20 mouse cellular contexts compared by ENCODE assay signal in genomic region chr2:80567411-80567810, GRCm38 (mm10). TPM values are rescaled to one million over a fixed set of nuclear protein-coding genes. Genes with fewer than 3 reads are reported as not detected.
A peak's percentile ranks its signal among the peaks of the same experiment; 100 is the strongest.
DNase-seq lines count a peak whose midpoint lies in the region; TF ChIP-seq lines count a peak whose summit lies in the region.
"Had no signal": no experiment of that assay in that cellular context is flagged by ENCODE, and none has a peak within 500 bp of the region (broad histone marks: within the 10 kb centered on the region; RNA-seq: fewer than 3 reads in every experiment).

No protein-coding gene starts in this region.

- no peak overlapping the region for H3K4me3 ChIP-seq in cerebellum, adult 2 months (replicated peaks; ENCODE audit: insufficient read depth, low read depth, low read length)
- H3K4me3 ChIP-seq: embryonic facial prominence, embryonic 15.5 days; erythroblast, embryonic 14.5 days; forebrain, embryonic 10.5 days; heart, adult 2 months; heart, embryonic 12.5 days; hindbrain, embryonic 10.5 days; intestine, embryonic 15.5 days had no signal

- H3K27ac ChIP-seq in cerebellum, adult 2 months (ENCODE audit: insufficient read depth, low read length), result no peak overlapping the region
- H3K27ac ChIP-seq: embryonic facial prominence, embryonic 15.5 days; forebrain, embryonic 10.5 days; heart, adult 2 months; hindbrain, embryonic 10.5 days; hindbrain, embryonic 14.5 days; intestine, embryonic 15.5 days had no signal

- no peaks in the 10 kb centered on the region for H3K27me3 ChIP-seq in cerebellum, adult 2 months (ENCODE audit: control insufficient read depth, insufficient read depth, low read length)
- H3K27me3 ChIP-seq: embryonic facial prominence, embryonic 15.5 days; heart, embryonic 12.5 days; intestine, embryonic 15.5 days; Patski had no signal

- H3K4me1 ChIP-seq in cerebellum, adult 2 months (ENCODE audit: control insufficient read depth, insufficient read depth, low read length), result peaks cover 2% of the 10 kb centered on the region; the same call in 1 of the 2 replicates
- H3K4me1 ChIP-seq: hindbrain, embryonic 10.5 days had no signal

- no peak for TF ChIP-seq CTCF in cerebellum, adult 2 months (IDR thresholded peaks at IDR 0.05; ENCODE audit: borderline replicate concordance, insufficient read depth, low read depth, low read length)

- WGBS in cerebellum, adult 2 months, result 22% methylated on average over 4 of the region's 4 CpGs

- TF ChIP-seq POLR2A in cerebellum, adult 2 months (IDR thresholded peaks at IDR 0.05; ENCODE audit: borderline replicate concordance, insufficient read depth, low read length), result no peak

- DNase-seq in cerebellum, adult 2 months, result peak; percentile 32 to 67
- DNase-seq in cerebellum, adult 11 months, result no peak
- peak; percentile 69 for DNase-seq in brain, adult 2 months (ENCODE audit: low read depth, low spot score)
- DNase-seq in cerebellum, adult 9-10 months, result peak; percentile 52
- DNase-seq in cerebellum, postnatal 25 days, result peak; percentile 29 to 68
- DNase-seq in spleen, postnatal 10 days (ENCODE audit: low spot score in 2 of 2), result no peak
- no peak for DNase-seq in thymus, postnatal 4 days
- DNase-seq: adrenal gland, postnatal 14 days; embryo, embryonic 11 days; gastrocnemius, postnatal 10 days; heart, adult 2 months; kidney, adult 18-20 months had no signal

RNA-seq across cellular contexts. Expression of gene Nckap1, which starts 13.8 kb away (rescaled TPM):
- 173 and 177 TPM in 2 replicates for polyA plus RNA-seq in cerebellum, adult 2 months (2012; rRNA removed)

RNA-seq across cellular contexts. Expression of gene Dusp19, which starts 49.4 kb away (rescaled TPM):
- 16.1 and 16.4 TPM in 2 replicates for polyA plus RNA-seq in cerebellum, adult 2 months (2012; rRNA removed)
- polyA plus RNA-seq: erythroblast, embryonic 14.5 days had no signal

RNA-seq across cellular contexts. Expression of gene Nup35, which starts 49.6 kb away (rescaled TPM):
- polyA plus RNA-seq in cerebellum, adult 2 months (2012; rRNA removed), result 27.1 and 29.9 TPM in 2 replicates

Comparison
In these comparisons a context has a peak if more than half of its experiments do, and no peak if none do; other contexts are left out.
1. DNase-seq: peak in cerebellum, adult 2 months (2 of 2), brain, adult 2 months (single experiment), cerebellum, adult 9-10 months (single experiment) and cerebellum, postnatal 25 days (2 of 2); none in cerebellum, adult 11 months (single experiment), spleen, postnatal 10 days (0 of 2) and thymus, postnatal 4 days (single experiment).